Mouse (Mus musculus) mouse embryonic stem cell (cell line): ENCODE measurements around the gene Rab8b.
"Not testable (repeated sequence)": the region's sequence is repeated elsewhere in the genome, so short reads cannot be mapped to it uniquely, and the experiment has no call there.

Experiments
- in situ Hi-C, 2 experiments: fragments of 300-500 bp; cut with MboI; formaldehyde crosslinking; loops; 1 replicate in 1 of 2; 3 replicates in 1 of 2; pipeline ENCODE4 v1.14.3; 2019 to 2020; ENCODE audit warnings: low sequenced_read_pairs in 2 of 2, low pct_unique_long_range_greater_than_20kb in 1 of 2, mixed read lengths in 1 of 2; ENCODE audit not compliant: unreplicated experiment in 1 of 2

Rab8b gene

DNA sequence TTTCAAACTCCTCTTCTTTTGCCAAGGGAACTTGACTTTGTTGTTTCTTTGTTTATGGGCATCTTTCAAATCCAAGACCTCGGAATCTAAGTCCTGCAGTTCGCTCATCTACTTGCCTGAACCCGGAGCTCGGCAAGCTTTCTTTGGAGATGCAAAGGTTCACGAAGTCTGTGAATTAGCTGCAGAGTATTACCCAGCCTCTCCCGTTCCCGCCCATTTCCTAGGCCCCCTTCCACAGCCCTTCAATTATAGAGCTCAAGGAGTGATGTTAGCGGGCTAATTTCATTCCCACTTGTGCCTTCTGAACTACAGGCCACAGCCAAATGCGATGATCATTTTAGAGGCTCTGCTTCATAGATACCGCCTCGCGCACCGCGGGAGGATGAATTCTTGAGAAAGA lies 494 bp upstream of the Rab8b start:
- in situ Hi-C loops: no loop called here

DNA sequence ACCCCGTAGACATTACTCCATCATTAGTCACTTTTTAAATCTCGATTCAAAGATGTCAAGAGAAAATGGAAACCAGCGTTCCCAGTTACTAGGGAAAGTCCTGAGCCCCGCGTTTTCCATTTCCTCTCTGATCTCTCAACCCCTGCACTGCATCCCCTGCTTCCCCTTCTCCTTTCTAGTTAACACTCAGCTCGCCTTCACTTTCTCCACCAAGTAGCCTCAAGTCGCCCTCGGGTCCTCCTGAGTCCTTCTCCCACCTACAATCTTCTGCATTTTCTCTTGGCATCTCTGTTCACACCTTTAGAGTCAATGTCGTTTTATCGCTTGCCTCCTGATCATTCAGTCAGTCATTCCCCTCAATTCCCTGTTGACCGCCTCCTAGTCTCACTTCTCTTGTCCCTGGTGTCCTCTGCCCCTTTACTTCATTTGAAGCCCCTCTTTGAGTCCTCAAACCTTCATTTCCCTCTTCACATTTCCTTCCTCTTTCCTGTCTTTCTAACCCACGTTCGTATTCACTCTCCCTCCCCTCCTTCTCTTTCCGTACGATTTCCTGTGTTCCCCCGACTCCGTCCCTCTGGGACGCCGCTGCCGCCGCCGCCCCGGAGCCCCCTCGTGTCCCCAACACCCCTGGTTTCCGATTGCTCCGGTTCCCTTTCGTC lies 686 bp downstream of the Rab8b start:
- in situ Hi-C loops: no loop called here

DNA sequence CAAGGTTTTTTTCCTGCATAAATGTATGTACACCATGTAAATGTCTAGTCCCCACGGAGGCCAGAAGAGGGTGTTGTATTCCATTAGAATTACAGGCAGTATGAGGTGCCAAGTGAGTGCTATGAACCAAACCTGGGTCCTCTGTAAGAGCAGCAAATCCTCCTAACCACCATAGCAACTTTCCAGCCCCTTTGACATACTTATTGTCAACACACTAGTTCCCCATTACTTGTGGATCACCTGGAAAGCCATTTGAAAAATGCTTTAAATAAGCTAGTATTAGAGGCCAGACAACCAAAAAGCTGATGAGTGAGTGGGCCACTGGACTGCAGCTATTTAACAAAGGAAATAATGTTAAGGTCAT lies 1.6 kb downstream of the Rab8b start:
- in situ Hi-C loops: no loop called here

DNA sequence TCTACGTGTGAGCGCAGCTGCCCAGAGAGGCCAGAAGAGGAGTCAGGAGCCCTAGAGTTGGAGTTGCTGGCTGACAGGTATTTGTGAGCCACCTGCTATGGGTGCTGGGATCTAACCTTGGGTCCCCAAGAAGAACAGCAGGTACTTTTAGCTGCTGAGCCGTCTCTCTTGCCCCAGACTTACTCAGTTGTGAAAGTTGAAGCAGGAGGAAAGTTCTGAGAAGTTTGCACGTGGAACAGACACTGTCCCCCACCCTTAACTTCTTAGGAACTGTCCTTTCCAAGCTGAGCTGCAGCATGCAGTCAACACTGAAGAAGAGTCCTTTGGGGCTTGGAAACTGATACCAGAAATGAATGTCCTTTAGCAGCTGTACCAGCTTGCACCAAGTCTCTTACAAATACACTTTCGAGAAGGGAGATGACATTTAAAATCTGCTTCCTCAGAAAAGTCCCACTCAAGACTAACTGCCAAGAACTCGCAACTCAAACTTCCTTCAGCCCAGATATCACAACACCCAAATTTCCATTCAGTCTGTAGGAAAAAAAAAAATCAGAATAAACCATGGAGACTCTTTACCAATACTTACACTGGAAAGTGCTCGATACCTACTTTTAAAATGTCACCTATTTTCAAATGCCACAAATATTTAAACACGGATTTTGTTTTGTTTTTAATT lies 2.1 kb downstream of the Rab8b start:
- in situ Hi-C loops: no loop called here

DNA sequence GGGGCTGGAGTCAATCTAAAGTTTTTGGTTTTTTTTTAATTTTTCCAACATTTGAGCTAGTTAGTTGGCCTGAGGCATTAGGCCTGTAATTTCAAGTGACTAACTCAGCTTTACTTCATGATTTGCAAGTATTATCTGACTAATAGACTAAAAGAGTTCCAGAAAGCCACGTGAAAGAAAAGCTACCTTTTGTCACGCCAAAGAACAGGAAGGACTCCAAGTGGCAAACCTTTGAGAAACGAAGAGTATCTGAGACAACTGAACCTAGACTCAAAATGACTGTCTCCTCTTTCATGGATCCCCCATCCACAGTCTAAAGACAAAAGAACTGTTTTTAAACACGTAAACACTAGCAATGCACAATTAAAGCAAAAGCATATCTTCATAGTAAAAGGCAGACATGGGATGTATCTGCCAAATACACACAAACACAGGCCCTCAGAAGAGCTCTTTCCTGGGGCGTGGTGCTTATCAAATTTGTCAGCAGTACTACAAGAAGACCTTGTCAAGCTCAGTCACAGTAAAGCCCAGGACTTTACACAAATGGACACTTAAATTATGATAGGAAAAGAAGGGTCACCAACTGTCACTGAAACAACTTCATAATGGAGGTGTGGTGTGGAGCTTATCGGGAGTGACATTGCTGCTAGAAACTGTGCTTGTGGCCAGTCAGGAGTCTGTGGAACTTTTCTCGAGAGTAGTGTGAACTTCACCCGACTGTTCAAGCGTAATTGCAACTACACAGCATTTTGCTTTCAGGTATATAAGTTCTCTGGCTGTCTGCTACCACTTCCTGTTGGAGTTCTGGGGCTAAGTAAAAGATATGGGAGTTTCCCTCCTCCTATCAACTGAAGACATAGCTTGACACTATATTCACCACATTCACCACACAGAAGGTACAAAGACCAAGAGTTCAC lies 3.4 kb downstream of the Rab8b start:
- in situ Hi-C loops: no loop called here

DNA sequence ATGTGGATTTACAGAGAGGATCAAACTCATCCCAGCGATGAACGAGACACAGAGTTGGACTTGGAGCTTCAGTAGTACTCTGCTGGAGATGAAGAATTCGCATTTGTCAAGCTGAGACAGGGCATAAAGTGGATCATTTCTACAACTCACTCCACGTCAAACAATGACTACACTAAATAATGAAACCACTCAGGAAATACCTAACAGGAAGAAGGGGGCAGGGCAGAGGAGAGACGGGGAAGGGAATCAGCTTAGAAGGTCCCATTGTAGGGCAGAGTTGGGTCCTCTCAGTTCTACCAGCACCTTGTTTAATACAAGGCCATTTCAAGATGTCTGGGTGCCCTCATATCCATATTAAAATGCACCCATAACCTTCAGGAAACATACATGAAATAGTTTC lies 4.1 kb downstream of the Rab8b start:
- in situ Hi-C loops: no loop called here

DNA sequence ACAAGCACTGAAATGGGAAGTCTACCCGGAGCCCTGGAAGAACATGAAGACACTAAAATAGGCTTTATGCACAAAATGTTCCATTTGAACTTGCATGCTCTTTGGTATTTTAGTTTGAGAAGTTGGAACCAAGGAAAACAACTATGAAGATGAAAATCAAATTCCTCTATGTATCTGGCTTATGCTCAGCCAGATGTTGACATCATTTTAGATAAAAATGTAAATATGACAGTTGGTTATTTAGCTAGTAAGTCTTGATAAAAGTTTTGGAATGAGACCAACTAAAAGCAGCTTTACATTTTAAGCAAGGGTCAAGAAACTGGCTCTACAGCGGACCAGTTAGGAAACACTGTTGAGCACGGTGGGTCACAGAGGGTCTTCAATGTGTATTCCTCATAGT lies 4.9 kb downstream of the Rab8b start:
- in situ Hi-C loops: no loop called here

DNA sequence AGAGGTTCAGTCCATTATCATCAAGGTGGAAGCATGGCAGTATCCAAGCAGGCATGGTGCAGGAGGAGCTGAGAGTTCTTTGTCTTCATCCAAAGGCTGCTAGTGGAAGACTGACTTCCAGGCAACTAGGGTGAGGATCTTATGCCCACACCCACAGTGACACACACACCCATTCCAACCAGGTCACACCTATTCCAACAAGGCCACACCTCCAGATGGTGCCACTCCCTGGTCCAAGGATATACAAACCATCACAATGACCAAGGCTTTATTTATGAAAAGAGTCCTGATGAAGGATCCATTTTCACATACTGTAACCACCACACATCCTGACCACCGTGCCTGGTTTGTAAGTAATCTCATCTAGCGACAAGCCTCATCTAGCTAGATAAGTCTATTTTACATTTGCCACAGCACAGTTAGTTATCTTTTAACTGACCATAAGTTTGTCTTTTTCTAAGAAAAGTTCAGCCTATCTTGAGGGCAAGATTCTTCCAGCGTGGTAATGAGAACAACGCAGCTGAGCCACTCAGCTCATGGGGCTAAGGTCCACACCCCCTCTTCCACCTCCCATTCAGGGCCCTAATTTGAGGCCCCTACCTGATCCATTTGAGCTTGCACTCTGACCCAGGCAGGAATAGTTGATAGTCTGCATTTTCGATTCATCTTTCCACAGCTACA lies 6.1 kb downstream of the Rab8b start:
- in situ Hi-C loops: not testable (repeated sequence)

DNA sequence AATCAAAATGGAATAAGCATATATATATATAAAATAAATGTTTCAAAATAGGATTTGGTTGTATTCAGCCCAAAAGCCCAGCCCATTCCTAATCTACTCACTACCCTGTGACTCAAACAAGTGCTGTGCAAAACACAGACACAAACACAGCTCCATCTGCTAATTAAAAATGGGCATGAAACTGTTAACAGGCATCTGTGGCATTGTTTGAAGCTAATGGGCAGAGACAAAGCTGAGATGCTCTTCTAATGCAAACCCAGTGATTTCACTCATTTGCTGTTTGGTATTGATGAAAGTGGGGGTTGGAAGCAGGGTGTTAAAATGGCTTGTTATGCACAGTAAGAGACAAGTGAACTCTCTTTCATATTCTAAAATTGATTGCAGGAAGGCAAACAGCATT lies 7.2 kb downstream of the Rab8b start:
- in situ Hi-C loops: no loop called here

DNA sequence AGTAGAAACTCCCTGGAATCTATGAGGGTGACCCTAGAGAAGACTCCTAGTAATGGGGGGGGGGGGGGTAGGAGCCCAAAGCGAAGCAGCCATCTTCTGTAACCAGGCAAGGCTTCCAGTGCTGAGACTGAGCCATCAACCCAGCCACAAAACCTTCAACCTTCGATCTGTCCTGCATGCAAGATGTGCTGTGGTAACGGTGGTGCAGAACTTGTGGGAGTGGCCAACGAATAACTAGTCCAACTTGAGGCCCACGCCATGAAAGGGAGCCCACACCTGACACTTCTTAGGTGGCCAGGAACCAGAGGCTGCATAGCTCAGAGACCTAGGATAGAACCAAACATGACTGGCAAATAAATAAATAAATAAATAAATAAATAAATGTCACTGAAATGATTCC lies 8.8 kb downstream of the Rab8b start:
- in situ Hi-C loops: no loop called here

DNA sequence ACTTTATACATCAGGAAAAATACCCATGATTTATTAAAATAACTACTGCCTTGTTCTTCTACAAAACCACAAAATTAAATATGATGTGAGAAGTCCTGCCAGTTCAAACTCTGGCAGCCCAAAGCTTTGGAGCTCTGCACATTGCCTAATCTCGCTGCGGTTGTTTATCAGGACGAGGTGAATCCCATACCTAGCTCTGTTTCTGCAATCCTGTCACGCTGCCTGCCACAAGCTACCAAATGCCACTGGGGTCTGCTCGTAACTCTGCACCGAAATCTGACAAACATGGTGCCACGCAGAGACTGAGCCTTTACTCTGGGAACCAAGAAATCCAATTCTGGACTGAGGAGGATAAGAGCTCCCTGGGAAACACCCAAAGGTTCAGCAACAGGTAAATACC lies 9.6 kb downstream of the Rab8b start:
- in situ Hi-C loops: no loop called here

DNA sequence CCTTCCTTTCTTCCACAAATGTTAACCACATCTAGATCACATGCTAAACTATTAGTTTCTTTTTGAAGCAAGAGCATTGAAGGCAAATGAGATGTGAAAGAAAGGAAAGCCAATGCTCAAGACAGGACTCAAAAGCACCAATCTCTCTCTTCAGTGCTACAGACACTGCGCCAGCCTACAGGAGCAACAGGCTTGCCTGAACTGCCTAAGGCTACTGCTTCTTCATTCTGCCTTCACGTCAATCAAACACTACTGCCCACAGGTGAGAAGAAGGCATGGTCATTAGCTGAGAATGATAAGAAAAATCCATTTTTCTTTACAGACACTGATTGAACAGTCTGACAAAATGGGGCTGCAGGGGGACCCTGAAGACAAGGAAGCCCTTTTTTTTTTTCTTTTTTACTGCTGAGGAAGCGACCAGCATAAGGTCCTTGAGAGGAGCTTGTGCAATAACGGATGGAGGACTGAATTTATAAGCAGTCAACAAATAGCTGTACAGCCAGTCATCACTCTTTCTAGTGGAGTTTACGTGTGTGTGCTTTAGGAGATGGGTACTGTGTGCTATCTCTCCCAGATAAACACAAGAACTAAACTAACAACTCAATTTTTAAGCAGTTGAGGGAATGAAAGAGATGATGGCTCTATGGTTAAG lies 11.6 kb downstream of the Rab8b start:
- in situ Hi-C loops: no loop called here

DNA sequence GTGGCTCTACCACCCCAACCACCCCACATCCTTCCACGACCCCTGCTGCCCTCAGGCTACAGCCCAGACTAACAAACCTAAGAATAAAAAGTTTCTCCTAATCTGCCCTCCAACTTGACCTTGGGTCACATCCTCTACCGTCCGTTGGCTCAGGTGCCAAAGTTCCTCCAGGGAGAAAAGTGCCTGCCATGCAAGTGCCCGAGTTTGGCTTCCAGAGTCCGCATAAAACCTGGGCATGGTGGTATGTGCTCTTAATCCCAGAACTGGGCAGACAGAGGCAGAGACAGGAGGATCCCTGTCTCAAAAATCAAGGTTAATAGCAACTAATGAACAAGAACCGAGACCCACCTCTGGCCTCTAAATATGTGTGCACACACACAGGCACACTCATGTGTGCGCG lies 12.4 kb downstream of the Rab8b start:
- in situ Hi-C loops: no loop called here

DNA sequence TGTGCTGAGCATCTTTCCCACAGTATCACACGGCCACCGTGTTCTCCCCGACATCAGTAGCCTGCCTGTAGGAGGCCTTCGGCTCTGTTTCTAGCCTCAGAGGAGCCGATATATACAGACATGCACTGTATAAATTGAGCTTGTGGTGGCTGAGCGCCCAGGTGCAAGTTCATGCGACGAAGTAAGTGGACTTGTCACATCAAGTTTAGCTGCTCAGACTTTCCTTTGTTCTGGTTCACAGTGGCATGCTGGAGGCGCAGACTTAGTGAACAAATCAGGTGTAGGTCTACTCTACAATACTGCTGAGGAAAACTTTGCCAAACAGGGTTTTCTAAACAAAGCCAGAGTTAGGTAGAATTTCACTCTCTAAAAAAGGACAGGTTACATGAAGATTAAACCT lies 13.5 kb downstream of the Rab8b start:
- in situ Hi-C loops: no loop called here

DNA sequence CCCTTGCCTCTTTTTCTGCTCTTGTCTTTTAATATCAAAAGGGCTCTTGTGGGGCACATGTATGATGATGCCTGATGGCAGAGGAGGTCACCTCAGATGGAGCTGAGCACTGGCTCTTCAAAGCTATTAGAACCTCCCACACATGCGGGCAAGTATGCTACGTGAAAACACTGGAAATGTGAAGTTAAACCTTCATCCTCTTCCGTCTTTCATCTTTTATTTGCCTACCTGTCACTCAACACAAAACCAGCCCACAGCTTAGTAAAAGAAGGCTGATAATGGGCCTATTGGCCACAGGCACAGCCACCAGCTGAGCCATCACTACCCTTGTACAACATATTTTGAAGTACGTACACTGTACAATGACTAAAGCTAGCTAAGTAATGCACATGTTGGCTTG lies 20.0 kb downstream of the Rab8b start:
- in situ Hi-C loops: no loop called here

DNA sequence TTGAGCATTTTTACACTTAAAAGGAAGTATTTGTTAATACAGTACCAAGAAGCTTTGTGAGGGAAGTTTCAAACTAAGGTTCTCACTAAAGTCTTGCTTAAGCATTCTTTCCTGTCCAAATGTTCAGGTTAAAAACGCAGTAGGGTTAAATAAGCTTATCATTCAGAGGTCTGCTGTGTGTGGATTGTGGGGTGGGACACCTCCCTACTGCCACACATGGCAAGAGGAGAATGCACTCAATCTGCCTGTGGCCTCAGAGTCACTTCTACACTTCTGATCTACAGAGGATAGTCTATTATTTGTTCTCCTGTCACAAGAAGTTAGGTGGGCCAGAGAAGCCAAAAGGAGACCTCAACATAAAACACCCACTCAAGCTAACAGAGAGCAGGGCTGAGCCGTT lies 20.4 kb downstream of the Rab8b start:
- in situ Hi-C loops: no loop called here

DNA sequence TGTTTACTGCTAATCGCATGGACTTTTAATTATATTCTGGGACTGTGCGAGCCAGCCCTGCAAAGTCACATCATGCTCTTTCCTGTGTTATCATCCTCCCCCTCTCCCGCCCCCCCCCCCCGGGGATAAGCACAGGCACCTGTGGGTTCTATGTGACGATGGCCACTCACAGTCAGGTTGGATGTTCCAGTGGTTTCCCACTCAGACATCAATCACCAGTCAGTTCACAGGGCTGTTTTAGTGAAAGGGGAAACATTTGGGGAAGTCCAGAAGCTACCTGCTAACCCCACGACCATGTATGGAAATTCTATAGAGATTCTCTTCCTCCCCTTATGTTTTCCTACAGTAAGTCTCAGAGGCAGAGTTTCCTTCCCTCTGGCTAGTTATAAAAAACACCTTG lies 21.6 kb downstream of the Rab8b start:
- in situ Hi-C loops: no loop called here

DNA sequence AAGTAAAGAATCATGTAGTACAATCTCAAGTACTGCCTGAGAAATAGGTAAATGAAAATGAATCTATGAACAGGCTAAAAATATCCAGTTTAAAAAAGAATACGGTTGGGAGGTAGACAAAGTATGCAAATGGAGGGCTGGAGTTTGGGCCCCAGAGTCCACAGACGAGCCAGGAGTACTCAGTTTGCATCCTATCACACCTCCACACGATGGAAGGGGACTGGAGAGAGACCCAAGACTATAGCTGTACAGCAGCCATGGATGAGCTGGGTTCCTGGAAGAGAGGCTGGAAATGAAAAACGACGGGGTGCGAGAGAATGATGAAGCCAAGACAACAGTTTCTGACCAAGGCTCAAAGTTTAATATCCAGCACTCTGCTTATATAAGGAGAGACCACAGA lies 22.5 kb downstream of the Rab8b start:
- in situ Hi-C loops: no loop called here

DNA sequence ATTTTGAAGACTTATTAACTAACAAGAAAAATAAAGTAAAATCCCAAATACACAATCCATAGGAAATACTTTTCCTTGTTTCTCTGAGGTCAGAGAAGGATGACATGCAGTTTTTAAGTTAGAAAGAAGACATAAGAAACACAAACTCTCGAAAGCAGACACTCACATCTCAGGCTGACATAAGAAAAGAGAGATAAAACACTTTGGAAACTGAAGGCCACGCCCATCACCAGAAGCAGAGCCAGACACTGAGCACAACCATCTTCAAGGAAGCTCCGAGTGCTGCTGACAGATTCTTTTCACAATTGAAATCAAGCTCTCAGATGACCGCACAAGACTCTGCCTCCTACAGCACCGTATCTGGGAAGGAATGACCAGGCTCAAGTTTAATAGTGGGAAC lies 23.5 kb downstream of the Rab8b start:
- in situ Hi-C loops: no loop called here
